8 mouse cellular contexts compared by ENCODE assay signal in genomic region chr7:16286026-16286961, GRCm38 (mm10). TPM values are rescaled to one million over a fixed set of nuclear protein-coding genes. Genes with fewer than 3 reads are reported as not detected.
DNase-seq lines count a peak whose midpoint lies in the region; ATAC-seq and TF ChIP-seq lines count a peak whose summit lies in the region.

Gene Ccdc9 (minus strand): TSS chr7:16286795.

- H3K27me3 ChIP-seq in forebrain, embryonic 15.5 days, result no peaks in the 10 kb centered on the region

- WGBS in forebrain, embryonic 15.5 days, result 1% methylated on average over 69 of the region's 70 CpGs
- 1% methylated on average over 70 of the region's 70 CpGs for WGBS in lung, adult 2 months

- intact Hi-C loops in heart, postnatal 25 days (cut with DNase I), result no loop called here

- no peak for TF ChIP-seq CTCF in lung, adult 2 months (IDR thresholded peaks at IDR 0.05; ENCODE audit: insufficient read depth, low read length)

- H3K4me1 ChIP-seq in forebrain, embryonic 15.5 days, result peaks cover 13% of the 10 kb centered on the region
- no peaks in the 10 kb centered on the region for H3K4me1 ChIP-seq in lung, adult 2 months (ENCODE audit: control insufficient read depth, insufficient read depth, low read length)

- H3K9ac ChIP-seq in forebrain, embryonic 15.5 days (replicated peaks), result peak within 1 kb of the TSS; percentile 59

- H3K36me3 ChIP-seq in forebrain, embryonic 15.5 days, result peaks cover 24% of the 10 kb centered on the region

- peak; percentile 61; the same call in 1 of the 2 replicates for TF ChIP-seq POLR2A in lung, adult 2 months (IDR thresholded peaks at IDR 0.05; ENCODE audit: borderline replicate concordance, extremely low read depth, low read depth, low read length)

- H3K4me2 ChIP-seq in forebrain, embryonic 15.5 days (replicated peaks), result peak within 1 kb of the TSS; percentile 54

- peak; percentile 98 for DNase-seq in ES-CJ7 (ENCODE audit: low read depth, low spot score)
- peak; percentile 98 for DNase-seq in cerebellum, adult 11 months
- DNase-seq in heart, postnatal 25 days (ENCODE audit: low spot score), result peak; percentile 99
- peak; percentile 99 for DNase-seq in layer of hippocampus, adult 18-20 months (ENCODE audit: low spot score in 2 of 2)
- DNase-seq in lung, adult 2 months, result peak; percentile 100
- peak; percentile 97 to 98 for DNase-seq in thymus, adult 18-20 months

- no peaks in the 10 kb centered on the region for H3K9me3 ChIP-seq in forebrain, embryonic 15.5 days

- H3K27ac ChIP-seq in forebrain, embryonic 15.5 days (replicated peaks), result peak within 1 kb of the TSS; percentile 94

- peak; percentile 96 for ATAC-seq in forebrain, embryonic 15.5 days (replicated peaks)
- peak; percentile 83 for ATAC-seq in neutrophil, adult 5-6 weeks (ENCODE audit: extremely low read depth, insufficient number of reproducible peaks, low FRiP score, poor library complexity, severe bottlenecking)

- H3K4me3 ChIP-seq in forebrain, embryonic 15.5 days, result peak within 1 kb of the TSS; percentile 69
- peak within 1 kb of the TSS; percentile 71 for H3K4me3 ChIP-seq in lung, adult 2 months (replicated peaks; ENCODE audit: extremely low read depth, low read depth, low read length)

RNA-seq across cellular contexts. Expression of gene Ccdc9, which starts in this region (rescaled TPM):
- polyA plus RNA-seq in forebrain, embryonic 15.5 days (2015; fragmentation: Nextera tagmentation; extraction: Ambion mirVana), result 31.1 and 35.5 TPM in 2 replicates
- 10 to 100 TPM; 30.7 to 35.3 TPM for total RNA-seq in heart, postnatal 25 days (2021)
- 10 to 100 TPM; 72.4 to 80.2 TPM for total RNA-seq in layer of hippocampus, adult 18-20 months (2021)
- polyA plus RNA-seq in lung, adult 2 months (2012; rRNA removed), result 31.2 and 47.3 TPM in 2 replicates
- 143 and 164 TPM in 2 replicates for total RNA-seq in neutrophil, adult 5-6 weeks (2017)

Comparison
In these comparisons a context has a peak if more than half of its experiments do, and no peak if none do; other contexts are left out.
1. Peak in every context shown above with its lines: DNase-seq, ATAC-seq, H3K4me3 ChIP-seq and H3K27ac ChIP-seq.